Mouse (Mus musculus) cerebellum, adult 2 months (tissue): Measurements from ENCODE around the gene Flad1. TPM values are rescaled to one million over a fixed set of nuclear protein-coding genes. Genes with fewer than 3 reads are reported as not detected.
A peak's percentile ranks its signal among the peaks of the same experiment; 100 is the strongest.

Experiments
- DNase-seq, 2 experiments: peaks; one replicate each; pipeline ENCODE4 v3.0.0; 2021
- H3K27ac ChIP-seq: fragments of 200-500 bp; 2 replicates; pipeline ENCODE4 v1.5.1; 2012; ENCODE audit warnings: low read length, control low read depth, inconsistent platforms; ENCODE audit not compliant: insufficient read depth
- H3K27me3 ChIP-seq: fragments of 200-500 bp; 2 replicates; pipeline ENCODE4 v1.6.1; 2012; ENCODE audit warnings: inconsistent platforms, mild to moderate bottlenecking, low read length, moderate library complexity; ENCODE audit not compliant: control insufficient read depth, insufficient read depth
- H3K4me1 ChIP-seq: fragments of 200-500 bp; 2 replicates; pipeline ENCODE4 v1.6.1; 2011; ENCODE audit warnings: low read length; ENCODE audit not compliant: control insufficient read depth, insufficient read depth
- H3K4me3 ChIP-seq: fragments of 200-500 bp; replicated peaks from 2 replicates; pipeline ENCODE3; 2011; ENCODE audit warnings: mild to moderate bottlenecking, low read depth, low read length, control low read depth; ENCODE audit not compliant: insufficient read depth
- CTCF ChIP-seq: fragments of 200-500 bp; IDR thresholded peaks from 2 replicates; pipeline ENCODE4 v1.5.1; 2011; ENCODE audit warnings: low read depth, mild to moderate bottlenecking, control low read depth, low read length, moderate library complexity, borderline replicate concordance; ENCODE audit not compliant: insufficient read depth
- POLR2A ChIP-seq: fragments of 200-500 bp; IDR thresholded peaks from 2 replicates; pipeline ENCODE4 v1.6.1; 2011; ENCODE audit warnings: low read length, control low read depth, borderline replicate concordance; ENCODE audit not compliant: insufficient read depth
- WGBS: fragments of 180-500 bp; shearing (Covaris S2); methylation state at CpG from one replicate; pipeline ENCODE4 v1.1.7; 2018; 5-methylcytosine and 5-hydroxymethylcytosine counted together
- polyA plus RNA-seq: library from polyadenylated mRNA; depleted of rRNA; stranded (reverse); fragments of >200 nt; gene quantifications from 2 replicates; pipeline ENCODE4 v1.2.3, GENCODE M21; 2012

Gene Flad1
- polyA plus RNA-seq, 1 experiment = 54.0 TPM

GRCm38 (mm10) chr3:89418170-89418860 is 6.6 kb upstream of the Flad1 start, which contains the start of the genes Cks1b and Shc1:
TSS of gene Cks1b (minus strand) at chr3:89418383.
TSS of gene Shc1 (plus strand) at chr3:89418443.
- H3K4me1 ChIP-seq = 0 out of 2 replicates have a peak, but pooled peaks cover 7% of the 10 kb centered on the region
- H3K27ac ChIP-seq = 0 out of 2 replicates have a peak within 1 kb of the TSS, but pooled peaks have one; percentile 11
- WGBS = under 1% methylated on average over 39 of the region's 39 CpGs
- peak; percentile 85 to 94 for DNase-seq
- H3K27me3 ChIP-seq = no peaks in the 10 kb centered on the region
- TF ChIP-seq POLR2A (no peak), CTCF (no peak)
- peak within 1 kb of the TSS; percentile 74 for H3K4me3 ChIP-seq

GRCm38 (mm10) chr3:89417840-89418169 is 6.1 kb upstream of the Flad1 start:
- Histone ChIP-seq H3K27ac (no peak overlapping the region), H3K27me3 (no peaks in the 10 kb centered on the region), H3K4me3 (peak overlapping the region; percentile 74), H3K4me1 (0 out of 2 replicates have a peak, but pooled peaks cover 7% of the 10 kb centered on the region)
- no peak for TF ChIP-seq CTCF
- TF ChIP-seq POLR2A = no peak
- DNase-seq = no peak
- WGBS = under 1% methylated on average over 20 of the region's 20 CpGs

GRCm38 (mm10) chr3:89417131-89417530 is 5.5 kb upstream of the Flad1 start:
- Histone ChIP-seq H3K27ac (no peak overlapping the region), H3K4me1 (0 out of 2 replicates have a peak, but pooled peaks cover 7% of the 10 kb centered on the region), H3K4me3 (no peak overlapping the region), H3K27me3 (no peaks in the 10 kb centered on the region)
- WGBS = 17% methylated on average over 2 of the region's 2 CpGs
- no peak for TF ChIP-seq POLR2A
- TF ChIP-seq CTCF = no peak
- no peak for DNase-seq

GRCm38 (mm10) chr3:89416158-89416557 is 4.5 kb upstream of the Flad1 start:
- Histone ChIP-seq H3K4me1 (0 out of 2 replicates have a peak, but pooled peaks cover 3% of the 10 kb centered on the region), H3K4me3 (no peak overlapping the region), H3K27ac (no peak overlapping the region), H3K27me3 (no peaks in the 10 kb centered on the region)
- no peak for TF ChIP-seq POLR2A
- no peak for TF ChIP-seq CTCF
- WGBS = 87% methylated on average over 8 of the region's 8 CpGs
- no peak for DNase-seq

- Histone ChIP-seq H3K27me3 (no peaks in the 10 kb centered on the region), H3K4me3 (peak overlapping the region; percentile 68), H3K27ac (peak overlapping the region; percentile 59), H3K4me1 (0 out of 2 replicates have a peak, but pooled peaks cover 2% of the 10 kb centered on the region)
- WGBS = 51% methylated on average over 10 of the region's 10 CpGs
- peak in 1 of 2 experiments; percentile 19 for DNase-seq
- TF ChIP-seq POLR2A = no peak
- no peak for TF ChIP-seq CTCF
Observed at GRCm38 (mm10) chr3:89410864-89411263, 806 bp downstream of the Flad1 start.

GRCm38 (mm10) chr3:89409701-89410100 is 2.0 kb downstream of the Flad1 start:
- 92% methylated on average over 3 of the region's 3 CpGs for WGBS
- Histone ChIP-seq H3K27ac (no peak overlapping the region), H3K4me1 (0 out of 2 replicates have a peak, but pooled peaks cover 2% of the 10 kb centered on the region), H3K27me3 (no peaks in the 10 kb centered on the region), H3K4me3 (no peak overlapping the region)
- no peak for TF ChIP-seq CTCF
- TF ChIP-seq POLR2A = no peak
- no peak for DNase-seq

- WGBS = 72% methylated on average over 16 of the region's 16 CpGs
Observed at GRCm38 (mm10) chr3:89408448-89408847, 3.2 kb downstream of the Flad1 start.

GRCm38 (mm10) chr3:89406887-89407286 is 4.8 kb downstream of the Flad1 start:
- Histone ChIP-seq H3K4me3 (no peak overlapping the region), H3K4me1 (0 out of 2 replicates have a peak, but pooled peaks cover 2% of the 10 kb centered on the region), H3K27me3 (no peaks in the 10 kb centered on the region), H3K27ac (no peak overlapping the region)
- TF ChIP-seq CTCF (no peak), POLR2A (no peak)
- no peak for DNase-seq
- WGBS = 75% methylated on average over 6 of the region's 6 CpGs

More at GRCm38 (mm10) chr3:89408448-89408847, 3.2 kb downstream of the Flad1 start:
- H3K4me3 ChIP-seq = no peak overlapping the region
- H3K27me3 ChIP-seq = no peaks in the 10 kb centered on the region
- 0 out of 2 replicates have a peak, but pooled peaks cover 2% of the 10 kb centered on the region for H3K4me1 ChIP-seq
- H3K27ac ChIP-seq = no peak overlapping the region
- TF ChIP-seq CTCF (no peak), POLR2A (no peak)
- DNase-seq = no peak
